Mouse (Mus musculus): ENCODE measurements around the gene Myo5a. TPM values are rescaled to one million over a fixed set of nuclear protein-coding genes. Genes with fewer than 3 reads are reported as not detected.

Gene Myo5a
- polyA plus RNA-seq, 1 experiment, result 16.8 TPM

GRCm38 (mm10) chr9:75116571-75117177 lies 45.9 kb downstream of the Myo5a start:
- H3K27ac ChIP-seq (ENCODE audit: control insufficient read depth, insufficient read depth, low read depth, low read length, poor library complexity), result no peak overlapping the region
- no peaks in the 10 kb centered on the region for H3K4me1 ChIP-seq (ENCODE audit: control insufficient read depth, insufficient read depth, low read length)
- TF ChIP-seq POLR2A (IDR thresholded peaks at IDR 0.05; ENCODE audit: borderline replicate concordance, control insufficient read depth, low read depth, low read length) (no peak), CTCF (IDR thresholded peaks at IDR 0.05; ENCODE audit: control insufficient read depth, insufficient read depth, low read length) (no peak)
- no peak overlapping the region for H3K4me3 ChIP-seq (replicated peaks; ENCODE audit: control insufficient read depth, low read depth, low read length)
- 91% methylated on average over 2 of the region's 2 CpGs for WGBS

GRCm38 (mm10) chr9:75121126-75121525 lies 50.3 kb downstream of the Myo5a start:
- Histone ChIP-seq H3K27ac (ENCODE audit: control insufficient read depth, insufficient read depth, low read depth, low read length, poor library complexity) (no peak overlapping the region), H3K4me1 (ENCODE audit: control insufficient read depth, insufficient read depth, low read length) (no peaks in the 10 kb centered on the region), H3K4me3 (replicated peaks; ENCODE audit: control insufficient read depth, low read depth, low read length) (no peak overlapping the region)
- TF ChIP-seq POLR2A (IDR thresholded peaks at IDR 0.05; ENCODE audit: borderline replicate concordance, control insufficient read depth, low read depth, low read length) (no peak), CTCF (IDR thresholded peaks at IDR 0.05; ENCODE audit: control insufficient read depth, insufficient read depth, low read length) (no peak)
- 79% methylated on average over 3 of the region's 3 CpGs for WGBS

- Histone ChIP-seq H3K27ac (ENCODE audit: control insufficient read depth, insufficient read depth, low read depth, low read length, poor library complexity) (no peak overlapping the region), H3K4me3 (replicated peaks; ENCODE audit: control insufficient read depth, low read depth, low read length) (no peak overlapping the region), H3K4me1 (ENCODE audit: control insufficient read depth, insufficient read depth, low read length) (no peaks in the 10 kb centered on the region)
- 74% methylated on average over 6 of the region's 6 CpGs for WGBS
- TF ChIP-seq POLR2A (IDR thresholded peaks at IDR 0.05; ENCODE audit: borderline replicate concordance, control insufficient read depth, low read depth, low read length) (no peak), CTCF (IDR thresholded peaks at IDR 0.05; ENCODE audit: control insufficient read depth, insufficient read depth, low read length) (no peak)
Observed at GRCm38 (mm10) chr9:75124201-75124721, 53.4 kb downstream of the Myo5a start.

GRCm38 (mm10) chr9:75130553-75130952 lies 59.7 kb downstream of the Myo5a start:
- no peaks in the 10 kb centered on the region for H3K4me1 ChIP-seq (ENCODE audit: control insufficient read depth, insufficient read depth, low read length)
- WGBS, result 75% methylated on average over 2 of the region's 2 CpGs
- TF ChIP-seq POLR2A (IDR thresholded peaks at IDR 0.05; ENCODE audit: borderline replicate concordance, control insufficient read depth, low read depth, low read length) (no peak), CTCF (IDR thresholded peaks at IDR 0.05; ENCODE audit: control insufficient read depth, insufficient read depth, low read length) (no peak)
- H3K4me3 ChIP-seq (replicated peaks; ENCODE audit: control insufficient read depth, low read depth, low read length), result no peak overlapping the region
- no peak overlapping the region for H3K27ac ChIP-seq (ENCODE audit: control insufficient read depth, insufficient read depth, low read depth, low read length, poor library complexity)

GRCm38 (mm10) chr9:75146911-75147310 lies 76.1 kb downstream of the Myo5a start:
- Histone ChIP-seq H3K4me1 (ENCODE audit: control insufficient read depth, insufficient read depth, low read length) (no peaks in the 10 kb centered on the region), H3K4me3 (replicated peaks; ENCODE audit: control insufficient read depth, low read depth, low read length) (no peak overlapping the region), H3K27ac (ENCODE audit: control insufficient read depth, insufficient read depth, low read depth, low read length, poor library complexity) (no peak overlapping the region)
- TF ChIP-seq POLR2A (IDR thresholded peaks at IDR 0.05; ENCODE audit: borderline replicate concordance, control insufficient read depth, low read depth, low read length) (no peak), CTCF (IDR thresholded peaks at IDR 0.05; ENCODE audit: control insufficient read depth, insufficient read depth, low read length) (no peak)
- WGBS, result 75% methylated on average over 5 of the region's 5 CpGs

GRCm38 (mm10) chr9:75160525-75160924 lies 89.7 kb downstream of the Myo5a start:
- H3K4me1 ChIP-seq (ENCODE audit: control insufficient read depth, insufficient read depth, low read length), result peaks cover 1% of the 10 kb centered on the region; the same call in 1 of the 2 replicates
- TF ChIP-seq CTCF (IDR thresholded peaks at IDR 0.05; ENCODE audit: control insufficient read depth, insufficient read depth, low read length) (no peak), POLR2A (IDR thresholded peaks at IDR 0.05; ENCODE audit: borderline replicate concordance, control insufficient read depth, low read depth, low read length) (no peak)
- H3K27ac ChIP-seq (ENCODE audit: control insufficient read depth, insufficient read depth, low read depth, low read length, poor library complexity), result peak overlapping the region; percentile 92
- H3K4me3 ChIP-seq (replicated peaks; ENCODE audit: control insufficient read depth, low read depth, low read length), result no peak overlapping the region
- WGBS, result 57% methylated on average over 6 of the region's 6 CpGs

- TF ChIP-seq CTCF (IDR thresholded peaks at IDR 0.05; ENCODE audit: control insufficient read depth, insufficient read depth, low read length) (no peak), POLR2A (IDR thresholded peaks at IDR 0.05; ENCODE audit: borderline replicate concordance, control insufficient read depth, low read depth, low read length) (no peak)
- Histone ChIP-seq H3K4me1 (ENCODE audit: control insufficient read depth, insufficient read depth, low read length) (peaks cover 1% of the 10 kb centered on the region; the same call in 1 of the 2 replicates), H3K27ac (ENCODE audit: control insufficient read depth, insufficient read depth, low read depth, low read length, poor library complexity) (no peak overlapping the region), H3K4me3 (replicated peaks; ENCODE audit: control insufficient read depth, low read depth, low read length) (no peak overlapping the region)
Observed at GRCm38 (mm10) chr9:75163650-75164049, 92.8 kb downstream of the Myo5a start.

GRCm38 (mm10) chr9:75171721-75172120 lies 100.9 kb downstream of the Myo5a start:
- Histone ChIP-seq H3K4me1 (ENCODE audit: control insufficient read depth, insufficient read depth, low read length) (no peaks in the 10 kb centered on the region), H3K4me3 (replicated peaks; ENCODE audit: control insufficient read depth, low read depth, low read length) (no peak overlapping the region), H3K27ac (ENCODE audit: control insufficient read depth, insufficient read depth, low read depth, low read length, poor library complexity) (no peak overlapping the region)
- WGBS, result 78% methylated on average over 3 of the region's 3 CpGs
- TF ChIP-seq CTCF (IDR thresholded peaks at IDR 0.05; ENCODE audit: control insufficient read depth, insufficient read depth, low read length), result no peak
- no peak for TF ChIP-seq POLR2A (IDR thresholded peaks at IDR 0.05; ENCODE audit: borderline replicate concordance, control insufficient read depth, low read depth, low read length)

All from bone marrow, adult 2 months (tissue).